Mouse (Mus musculus): Measurements from ENCODE around the gene Ap2b1. TPM values are rescaled to one million over a fixed set of nuclear protein-coding genes. Genes with fewer than 3 reads are reported as not detected.

Gene Ap2b1
- polyA plus RNA-seq, 1 experiment from 2014 or later: 173 TPM

DNA sequence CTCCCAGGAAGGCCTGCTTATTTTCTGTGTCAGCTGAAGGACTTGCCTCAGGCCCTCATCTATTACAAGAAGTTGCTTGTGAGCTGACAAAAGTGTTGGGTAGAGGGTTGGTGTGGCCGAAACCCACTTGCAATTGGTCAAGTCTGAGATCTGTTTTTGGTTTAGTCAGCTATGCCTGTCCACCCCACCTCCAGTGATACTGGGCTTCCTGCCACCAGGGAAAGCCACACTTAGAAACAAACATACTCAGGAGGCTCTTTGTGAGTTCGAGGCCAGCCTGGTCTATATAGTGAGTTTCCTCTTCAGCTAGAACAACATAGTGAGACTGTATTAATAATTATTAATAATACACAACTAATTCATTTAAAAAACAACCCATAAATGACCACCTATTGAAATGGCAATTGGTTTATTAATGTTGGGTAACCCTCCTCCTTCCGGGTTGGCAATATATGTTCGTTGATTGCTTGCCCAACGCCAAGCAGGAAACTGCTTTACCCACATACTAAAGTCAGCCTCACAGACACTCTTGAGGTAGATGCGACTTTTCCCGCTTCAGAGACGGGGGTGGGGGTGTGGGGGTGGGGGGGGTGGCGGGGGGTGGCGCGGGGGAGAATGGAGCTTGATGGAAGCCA is 140.7 kb downstream of the Ap2b1 start:
- Histone ChIP-seq H3K27me3 (ENCODE audit: control insufficient read depth, insufficient read depth, low read length) (peaks cover 35% of the 10 kb centered on the region), H3K4me3 (replicated peaks; ENCODE audit: low read depth, low read length) (peak overlapping the region; percentile 59)
- ATAC-seq (ENCODE audit: low FRiP score, low TSS enrichment): no peak

DNA sequence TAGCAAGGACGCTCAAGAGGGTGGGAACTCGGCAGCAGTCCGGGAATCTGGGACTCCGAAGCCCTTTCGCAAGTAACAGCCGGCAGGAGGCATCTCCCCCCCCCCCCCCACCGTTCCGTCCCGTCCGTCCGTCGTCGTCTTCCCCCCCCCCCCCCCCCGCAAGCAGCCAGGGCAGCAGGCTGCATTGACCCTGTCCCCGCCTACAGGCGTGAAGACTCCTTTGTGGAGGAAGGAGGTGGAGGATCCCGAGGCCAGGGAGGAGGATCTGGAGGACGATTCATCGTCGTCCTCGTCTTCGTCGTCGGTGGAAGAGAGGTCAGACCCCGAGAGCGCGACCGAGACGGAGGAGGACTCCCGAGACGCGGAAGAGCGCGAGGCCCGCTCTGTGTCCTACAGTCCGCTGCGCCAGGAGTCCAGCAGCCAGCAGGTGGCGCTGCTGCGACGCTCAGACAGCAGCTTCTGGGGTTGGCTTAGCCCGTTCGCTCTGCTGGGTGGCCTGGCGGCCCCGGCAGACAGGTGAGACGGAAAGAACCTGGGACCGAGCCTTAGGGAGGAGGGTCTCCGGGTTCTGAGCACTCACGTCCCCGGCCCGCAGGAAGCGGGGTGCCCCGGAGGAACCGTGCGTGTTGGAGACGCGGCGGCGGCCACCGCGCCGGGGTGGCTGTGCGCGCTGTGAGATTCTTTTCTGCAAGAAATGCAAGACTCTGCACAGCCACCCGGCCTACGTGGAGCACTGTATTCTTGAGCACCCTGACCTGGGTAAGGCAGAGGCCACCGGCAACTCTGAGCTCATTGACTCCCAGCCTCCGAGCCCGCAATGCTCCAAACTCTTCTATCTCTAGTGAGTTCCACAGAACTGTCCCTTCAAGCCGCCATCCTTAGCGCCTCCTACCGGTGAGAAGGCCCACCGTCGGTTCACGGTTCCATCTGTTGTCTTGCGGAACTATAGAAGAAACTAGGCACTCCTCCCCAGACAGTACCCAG is 141.5 kb downstream of the Ap2b1 start:
- Histone ChIP-seq H3K4me2 (ENCODE audit: low read length) (peak overlapping the region; percentile 78), H3K9ac (replicated peaks; ENCODE audit: low read length) (peak overlapping the region; percentile 57), H3K27me3 (ENCODE audit: control insufficient read depth, insufficient read depth, low read length) (peaks cover 43% of the 10 kb centered on the region), H3K4me3 (replicated peaks; ENCODE audit: low read depth, low read length) (peak overlapping the region; percentile 59), H3K9me3 (ENCODE audit: control insufficient read depth, low read length) (no peaks in the 10 kb centered on the region), H3K36me3 (ENCODE audit: control insufficient read depth, insufficient read depth, low read length) (no peaks in the 10 kb centered on the region), H3K27ac (replicated peaks; ENCODE audit: low read depth, low read length) (no peak overlapping the region), H3K4me1 (ENCODE audit: control insufficient read depth, insufficient read depth, low read length) (no peaks in the 10 kb centered on the region)
- ATAC-seq (ENCODE audit: low FRiP score, low TSS enrichment) (peak; percentile 90), DNase-seq (peak; percentile 98)
- under 1% methylated on average over 66 of the region's 75 CpGs for WGBS

More for the DNA sequence above, 140.7 kb downstream of the Ap2b1 start:
- 35% methylated on average over 11 of the region's 11 CpGs for WGBS
- peak overlapping the region; percentile 57; the same call in 1 of the 2 replicates for H3K9ac ChIP-seq (replicated peaks; ENCODE audit: low read length)
- H3K9me3 ChIP-seq (ENCODE audit: control insufficient read depth, low read length): no peaks in the 10 kb centered on the region
- no peak for DNase-seq
- no peaks in the 10 kb centered on the region for H3K4me1 ChIP-seq (ENCODE audit: control insufficient read depth, insufficient read depth, low read length)
- peak overlapping the region; percentile 78 for H3K4me2 ChIP-seq (ENCODE audit: low read length)
- H3K27ac ChIP-seq (replicated peaks; ENCODE audit: low read depth, low read length): no peak overlapping the region
- H3K36me3 ChIP-seq (ENCODE audit: control insufficient read depth, insufficient read depth, low read length): no peaks in the 10 kb centered on the region

DNA sequence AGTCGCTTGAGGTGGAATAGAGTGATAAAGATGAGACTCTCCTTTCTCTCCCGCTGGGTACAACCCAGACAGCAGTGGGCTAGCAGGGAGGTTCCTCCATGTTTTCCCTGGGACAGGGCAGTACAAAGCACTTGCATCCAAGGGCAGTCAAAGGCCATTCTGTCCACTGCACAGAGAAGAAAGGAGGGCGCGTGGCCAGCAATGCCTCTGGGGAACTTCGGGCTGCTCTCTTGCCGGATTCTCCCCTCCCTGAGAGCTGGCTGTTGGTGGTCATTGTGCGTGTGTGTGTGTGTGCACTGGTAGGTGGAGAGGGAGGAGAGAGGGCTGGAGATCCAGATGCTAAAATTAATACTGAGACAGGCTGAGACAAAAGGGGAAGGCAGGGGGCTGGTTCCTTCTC is 142.4 kb downstream of the Ap2b1 start:
- DNase-seq (no peak), ATAC-seq (ENCODE audit: low FRiP score, low TSS enrichment) (no peak)
- Histone ChIP-seq H3K4me3 (replicated peaks; ENCODE audit: low read depth, low read length) (no peak overlapping the region), H3K9me3 (ENCODE audit: control insufficient read depth, low read length) (no peaks in the 10 kb centered on the region), H3K27me3 (ENCODE audit: control insufficient read depth, insufficient read depth, low read length) (peaks cover 49% of the 10 kb centered on the region), H3K4me1 (ENCODE audit: control insufficient read depth, insufficient read depth, low read length) (no peaks in the 10 kb centered on the region), H3K9ac (replicated peaks; ENCODE audit: low read length) (no peak overlapping the region), H3K27ac (replicated peaks; ENCODE audit: low read depth, low read length) (no peak overlapping the region), H3K4me2 (ENCODE audit: low read length) (no peak overlapping the region), H3K36me3 (ENCODE audit: control insufficient read depth, insufficient read depth, low read length) (no peaks in the 10 kb centered on the region)
- 40% methylated on average over 7 of the region's 7 CpGs for WGBS

DNA sequence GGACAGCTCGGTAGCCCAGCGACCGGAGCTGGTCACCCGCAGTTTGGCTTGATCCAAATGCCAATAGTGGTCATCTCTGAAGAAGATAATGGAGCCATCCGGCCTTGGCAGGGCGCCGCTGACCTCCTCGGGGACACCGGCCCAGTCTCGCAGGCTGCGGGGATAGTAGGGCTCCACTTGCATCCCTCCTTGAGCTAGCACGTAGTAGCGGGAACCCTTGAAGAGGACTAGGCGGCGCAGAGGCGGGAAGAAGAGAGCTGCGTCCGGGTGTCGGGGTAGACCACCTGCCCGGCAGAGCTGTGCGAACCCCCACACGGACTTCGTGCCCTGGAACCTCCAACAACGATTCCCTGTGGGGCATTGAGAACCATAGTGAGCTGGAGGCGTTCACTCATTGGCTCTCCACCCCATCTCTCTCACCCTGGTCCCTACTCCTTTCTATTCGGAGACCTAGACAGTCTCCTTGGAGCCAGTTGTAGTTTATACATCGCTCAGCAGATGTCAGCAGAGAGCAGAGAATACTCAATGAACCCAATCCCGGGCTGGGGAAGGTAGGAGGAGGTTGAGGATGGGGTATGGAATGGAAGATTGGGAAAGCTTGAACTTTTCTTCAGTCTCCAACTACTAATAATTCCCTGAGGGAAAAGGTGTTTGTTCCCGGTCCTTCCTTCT is 143.9 kb downstream of the Ap2b1 start:
- no peak overlapping the region for H3K27ac ChIP-seq (replicated peaks; ENCODE audit: low read depth, low read length)
- H3K4me1 ChIP-seq (ENCODE audit: control insufficient read depth, insufficient read depth, low read length): no peaks in the 10 kb centered on the region
- peak; percentile 92 for DNase-seq
- no peaks in the 10 kb centered on the region for H3K36me3 ChIP-seq (ENCODE audit: control insufficient read depth, insufficient read depth, low read length)
- peak overlapping the region; percentile 19 for H3K4me3 ChIP-seq (replicated peaks; ENCODE audit: low read depth, low read length)
- H3K4me2 ChIP-seq (ENCODE audit: low read length): peak overlapping the region; percentile 48
- H3K9ac ChIP-seq (replicated peaks; ENCODE audit: low read length): 0 out of 2 replicates have a peak overlapping the region, but pooled peaks have one; percentile 20
- no peak for ATAC-seq (ENCODE audit: low FRiP score, low TSS enrichment)
- no peaks in the 10 kb centered on the region for H3K9me3 ChIP-seq (ENCODE audit: control insufficient read depth, low read length)
- WGBS: 11% methylated on average over 29 of the region's 29 CpGs
- H3K27me3 ChIP-seq (ENCODE audit: control insufficient read depth, insufficient read depth, low read length): peaks cover 52% of the 10 kb centered on the region

DNA sequence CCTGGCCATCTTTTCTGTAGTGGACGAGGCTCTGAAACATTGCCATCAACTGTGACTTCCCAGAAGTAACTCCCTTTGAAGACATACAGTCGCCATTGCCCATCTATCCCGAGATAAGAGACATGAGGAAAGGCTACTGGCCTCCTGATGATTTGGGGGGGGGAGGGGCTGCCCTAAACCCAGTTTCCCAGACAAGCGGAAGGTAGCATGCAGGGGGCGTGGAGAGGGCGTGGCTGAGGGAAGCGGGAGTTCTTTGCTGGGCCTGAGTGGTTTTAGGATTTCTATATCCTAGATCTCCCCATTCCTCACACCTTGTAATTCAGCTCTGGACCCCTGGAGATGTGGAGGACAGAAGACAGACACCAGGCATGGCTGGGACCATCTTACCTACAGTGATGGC is 145.0 kb downstream of the Ap2b1 start:
- Histone ChIP-seq H3K27ac (replicated peaks; ENCODE audit: low read depth, low read length) (no peak overlapping the region), H3K9me3 (ENCODE audit: control insufficient read depth, low read length) (no peaks in the 10 kb centered on the region), H3K4me2 (ENCODE audit: low read length) (no peak overlapping the region), H3K4me3 (replicated peaks; ENCODE audit: low read depth, low read length) (no peak overlapping the region), H3K4me1 (ENCODE audit: control insufficient read depth, insufficient read depth, low read length) (no peaks in the 10 kb centered on the region), H3K27me3 (ENCODE audit: control insufficient read depth, insufficient read depth, low read length) (peaks cover 55% of the 10 kb centered on the region), H3K36me3 (ENCODE audit: control insufficient read depth, insufficient read depth, low read length) (no peaks in the 10 kb centered on the region), H3K9ac (replicated peaks; ENCODE audit: low read length) (no peak overlapping the region)
- WGBS: 12% methylated on average over 7 of the region's 7 CpGs
- ATAC-seq (ENCODE audit: low FRiP score, low TSS enrichment): no peak
- no peak for DNase-seq

DNA sequence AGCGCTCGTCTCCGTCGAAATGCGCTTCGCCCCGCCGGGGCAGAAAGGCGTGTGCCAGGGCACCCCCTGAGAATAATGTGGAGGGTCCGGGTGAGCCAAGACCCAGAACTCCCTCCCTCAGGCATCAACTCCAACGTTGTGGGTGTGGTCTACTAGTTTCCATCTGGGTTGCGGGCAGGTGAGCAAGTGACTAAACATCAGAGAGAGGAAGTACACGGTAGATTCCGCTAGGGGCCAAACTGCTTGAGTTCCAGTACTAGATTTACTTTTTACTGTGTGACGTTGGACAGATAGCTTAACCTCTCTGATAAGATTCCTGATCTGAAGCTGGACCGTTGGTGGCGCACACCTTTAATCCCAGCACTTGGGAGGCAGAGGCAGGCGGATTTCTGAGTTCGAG is 146.2 kb downstream of the Ap2b1 start:
- H3K27me3 ChIP-seq (ENCODE audit: control insufficient read depth, insufficient read depth, low read length): peaks cover 55% of the 10 kb centered on the region
- H3K4me1 ChIP-seq (ENCODE audit: control insufficient read depth, insufficient read depth, low read length): peaks cover 3% of the 10 kb centered on the region; the same call in 1 of the 2 replicates
- ATAC-seq (ENCODE audit: low FRiP score, low TSS enrichment) (no peak), DNase-seq (no peak)
- H3K27ac ChIP-seq (replicated peaks; ENCODE audit: low read depth, low read length): no peak overlapping the region
- 0 out of 2 replicates have a peak overlapping the region, but pooled peaks have one; percentile 7 for H3K4me3 ChIP-seq (replicated peaks; ENCODE audit: low read depth, low read length)
- WGBS: 26% methylated on average over 19 of the region's 19 CpGs
- H3K9ac ChIP-seq (replicated peaks; ENCODE audit: low read length): no peak overlapping the region
- H3K4me2 ChIP-seq (ENCODE audit: low read length): 0 out of 2 replicates have a peak overlapping the region, but pooled peaks have one; percentile 13
- no peaks in the 10 kb centered on the region for H3K9me3 ChIP-seq (ENCODE audit: control insufficient read depth, low read length)
- no peaks in the 10 kb centered on the region for H3K36me3 ChIP-seq (ENCODE audit: control insufficient read depth, insufficient read depth, low read length)

DNA sequence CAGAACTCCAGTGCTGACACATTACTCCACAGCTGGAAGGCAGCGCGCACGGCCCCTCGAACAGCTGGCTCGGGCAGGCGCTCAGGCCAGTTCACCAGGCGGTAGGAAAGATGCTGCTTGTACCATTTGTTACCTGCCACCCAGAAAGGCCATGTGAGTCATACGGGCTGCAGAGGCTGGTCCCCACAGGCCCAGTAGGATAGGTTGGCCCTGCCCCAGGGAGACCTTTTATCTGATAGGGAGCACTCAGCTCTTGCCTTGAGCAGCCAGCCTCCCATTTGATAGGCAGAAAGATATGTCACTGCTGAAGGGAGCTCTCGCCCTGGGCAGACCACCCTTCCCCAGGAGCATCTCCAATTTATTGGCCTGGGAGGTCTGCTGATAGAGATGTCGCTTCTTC is 148.8 kb downstream of the Ap2b1 start:
- ATAC-seq (ENCODE audit: low FRiP score, low TSS enrichment): no peak
- Histone ChIP-seq H3K9ac (replicated peaks; ENCODE audit: low read length) (no peak overlapping the region), H3K4me2 (ENCODE audit: low read length) (no peak overlapping the region), H3K4me3 (replicated peaks; ENCODE audit: low read depth, low read length) (no peak overlapping the region), H3K36me3 (ENCODE audit: control insufficient read depth, insufficient read depth, low read length) (no peaks in the 10 kb centered on the region), H3K27me3 (ENCODE audit: control insufficient read depth, insufficient read depth, low read length) (peaks cover 36% of the 10 kb centered on the region), H3K27ac (replicated peaks; ENCODE audit: low read depth, low read length) (no peak overlapping the region), H3K9me3 (ENCODE audit: control insufficient read depth, low read length) (no peaks in the 10 kb centered on the region), H3K4me1 (ENCODE audit: control insufficient read depth, insufficient read depth, low read length) (peaks cover 3% of the 10 kb centered on the region; the same call in 1 of the 2 replicates)
- 77% methylated on average over 10 of the region's 10 CpGs for WGBS
- no peak for DNase-seq
